Mouse (Mus musculus) hindbrain, embryonic 12.5 days (tissue): Measurements from ENCODE around the gene Nr1d1. TPM values are rescaled to one million over a fixed set of nuclear protein-coding genes. Genes with fewer than 3 reads are reported as not detected.

ENCODE experiments used
- ATAC-seq: fragments of 200-750 bp; cut with Nextera tagmentation; 2 replicates; pipeline ENCODE4 v1.8.0; 2017; ENCODE audit warnings: moderate TSS enrichment; ENCODE audit not compliant: low FRiP score
- H3K27ac ChIP-seq: fragments of 300-500 bp; sonication (generic); 2 replicates; pipeline ENCODE4 v1.5.1; 2016; ENCODE audit warnings: mild to moderate bottlenecking
- H3K27me3 ChIP-seq: fragments of 300-500 bp; sonication (generic); 2 replicates; pipeline ENCODE4 v1.6.1; 2016; ENCODE audit warnings: mild to moderate bottlenecking
- H3K36me3 ChIP-seq: fragments of 300-500 bp; sonication (generic); 2 replicates; pipeline ENCODE4 v1.6.1; 2016; ENCODE audit warnings: mild to moderate bottlenecking
- H3K4me1 ChIP-seq: fragments of 300-500 bp; sonication (generic); 2 replicates; pipeline ENCODE4 v1.6.1; 2016
- H3K4me2 ChIP-seq: fragments of 300-500 bp; sonication (generic); replicated peaks from 2 replicates; pipeline ENCODE4 v1.6.1; 2016; ENCODE audit warnings: mild to moderate bottlenecking
- H3K4me3 ChIP-seq: fragments of 300-500 bp; sonication (generic); 2 replicates; pipeline ENCODE4 v1.5.1; 2016; ENCODE audit warnings: mild to moderate bottlenecking
- H3K9ac ChIP-seq: fragments of 300-500 bp; sonication (generic); 2 replicates; pipeline ENCODE4 v1.6.1; 2016; ENCODE audit warnings: mild to moderate bottlenecking, moderate library complexity
- H3K9me3 ChIP-seq: fragments of 300-500 bp; sonication (generic); replicated peaks from 2 replicates; pipeline ENCODE4 v1.6.1; 2016; ENCODE audit warnings: mild to moderate bottlenecking
- WGBS: fragments of 180-500 bp; shearing (Covaris S2); methylation state at CpG from one replicate; pipeline ENCODE4 v1.1.7; 2016; 5-methylcytosine and 5-hydroxymethylcytosine counted together
- polyA plus RNA-seq: library from polyadenylated mRNA; unstranded; fragments of >200 nt; fragmentation: Nextera tagmentation; extraction: Ambion mirVana; gene quantifications from 2 replicates; pipeline ENCODE4 v1.2.1, GENCODE M21; 2016

Gene Nr1d1
- polyA plus RNA-seq: 1.2 and 1.3 TPM in 2 replicates

- Histone ChIP-seq H3K4me2 (peak within 1 kb of the TSS; percentile 62), H3K4me3 (peak within 1 kb of the TSS; percentile 34), H3K4me1 (peaks cover 42% of the 10 kb centered on the region), H3K9ac (peak within 1 kb of the TSS; percentile 54), H3K27ac (peak within 1 kb of the TSS; percentile 64), H3K9me3 (no peaks in the 10 kb centered on the region), H3K27me3 (no peaks in the 10 kb centered on the region), H3K36me3 (peaks cover 9% of the 10 kb centered on the region)
- ATAC-seq: peak; percentile 81
- 2% methylated on average over 22 of the region's 22 CpGs for WGBS
Observed at GRCm38 (mm10) chr11:98774582-98775347, at the start of gene Nr1d1. Gene Nr1d1 (minus strand): TSS chr11:98775333.

- H3K27me3 ChIP-seq: no peaks in the 10 kb centered on the region
- no peak overlapping the region for H3K9ac ChIP-seq
- H3K4me1 ChIP-seq: no peaks in the 10 kb centered on the region
- H3K36me3 ChIP-seq: peaks cover 93% of the 10 kb centered on the region
- no peak overlapping the region for H3K4me3 ChIP-seq
- no peaks in the 10 kb centered on the region for H3K9me3 ChIP-seq
- H3K4me2 ChIP-seq: no peak overlapping the region
- H3K27ac ChIP-seq: no peak overlapping the region
- ATAC-seq: no peak
- 96% methylated on average over 5 of the region's 5 CpGs for WGBS
Observed at GRCm38 (mm10) chr11:98820968-98821367, 45.8 kb upstream of the Nr1d1 start.

GRCm38 (mm10) chr11:98816706-98817239 is 41.6 kb upstream of the Nr1d1 start:
- ATAC-seq: no peak
- Histone ChIP-seq H3K9ac (no peak overlapping the region), H3K36me3 (peaks cover 88% of the 10 kb centered on the region), H3K4me2 (no peak overlapping the region), H3K27ac (no peak overlapping the region), H3K4me3 (no peak overlapping the region), H3K4me1 (peaks cover 3% of the 10 kb centered on the region; the same call in 1 of the 2 replicates), H3K9me3 (no peaks in the 10 kb centered on the region), H3K27me3 (no peaks in the 10 kb centered on the region)
- 97% methylated on average over 1 of the region's 1 CpGs for WGBS

GRCm38 (mm10) chr11:98810686-98811085 is 35.6 kb upstream of the Nr1d1 start:
- Histone ChIP-seq H3K27me3 (no peaks in the 10 kb centered on the region), H3K9ac (peak overlapping the region; percentile 94), H3K36me3 (peaks cover 53% of the 10 kb centered on the region), H3K4me3 (peak overlapping the region; percentile 94), H3K4me2 (peak overlapping the region; percentile 80), H3K4me1 (peaks cover 20% of the 10 kb centered on the region), H3K27ac (0 out of 2 replicates have a peak overlapping the region, but pooled peaks have one; percentile 99), H3K9me3 (no peaks in the 10 kb centered on the region)
- no peak for ATAC-seq
- 80% methylated on average over 7 of the region's 7 CpGs for WGBS

GRCm38 (mm10) chr11:98809457-98810290 is 34.5 kb upstream of the Nr1d1 start:
- H3K36me3 ChIP-seq: peaks cover 58% of the 10 kb centered on the region
- WGBS: under 1% methylated on average over 73 of the region's 84 CpGs
- H3K27ac ChIP-seq: peak overlapping the region; percentile 99
- H3K9me3 ChIP-seq: no peaks in the 10 kb centered on the region
- peak overlapping the region; percentile 94 for H3K4me3 ChIP-seq
- H3K9ac ChIP-seq: peak overlapping the region; percentile 94
- no peaks in the 10 kb centered on the region for H3K27me3 ChIP-seq
- peak; percentile 99 for ATAC-seq
- H3K4me2 ChIP-seq: peak overlapping the region; percentile 80
- H3K4me1 ChIP-seq: peaks cover 20% of the 10 kb centered on the region

- 79% methylated on average over 2 of the region's 2 CpGs for WGBS
Observed at GRCm38 (mm10) chr11:98808417-98808816, 33.3 kb upstream of the Nr1d1 start.

GRCm38 (mm10) chr11:98804605-98805004 is 29.5 kb upstream of the Nr1d1 start, which contains the start of gene Casc3:
Gene Casc3 (plus strand): TSS chr11:98804905.
- Histone ChIP-seq H3K9ac (no peak within 1 kb of the TSS), H3K36me3 (peaks cover 80% of the 10 kb centered on the region), H3K27me3 (no peaks in the 10 kb centered on the region), H3K9me3 (no peaks in the 10 kb centered on the region), H3K4me2 (no peak within 1 kb of the TSS), H3K4me1 (peaks cover 4% of the 10 kb centered on the region), H3K27ac (no peak within 1 kb of the TSS), H3K4me3 (no peak within 1 kb of the TSS)
- WGBS: 92% methylated on average over 5 of the region's 5 CpGs
- ATAC-seq: no peak

More at GRCm38 (mm10) chr11:98808417-98808816, 33.3 kb upstream of the Nr1d1 start:
- no peak for ATAC-seq
- H3K4me1 ChIP-seq: peaks cover 20% of the 10 kb centered on the region
- H3K27me3 ChIP-seq: no peaks in the 10 kb centered on the region
- peak overlapping the region; percentile 99; the same call in 1 of the 2 replicates for H3K27ac ChIP-seq
- H3K9me3 ChIP-seq: no peaks in the 10 kb centered on the region
- no peak overlapping the region for H3K4me3 ChIP-seq
- H3K9ac ChIP-seq: no peak overlapping the region
- H3K4me2 ChIP-seq: peak overlapping the region; percentile 51; the same call in 1 of the 2 replicates
- peaks cover 58% of the 10 kb centered on the region for H3K36me3 ChIP-seq

- 56% methylated on average over 4 of the region's 4 CpGs for WGBS
- no peaks in the 10 kb centered on the region for H3K27me3 ChIP-seq
- H3K36me3 ChIP-seq: peaks cover 42% of the 10 kb centered on the region
- peak overlapping the region; percentile 26; the same call in 1 of the 2 replicates for H3K27ac ChIP-seq
- no peaks in the 10 kb centered on the region for H3K9me3 ChIP-seq
- H3K9ac ChIP-seq: peak overlapping the region; percentile 100
- H3K4me2 ChIP-seq: peak overlapping the region; percentile 98
- peaks cover 32% of the 10 kb centered on the region for H3K4me1 ChIP-seq
- peak overlapping the region; percentile 100 for H3K4me3 ChIP-seq
- ATAC-seq: no peak
Observed at GRCm38 (mm10) chr11:98797909-98798308, 22.8 kb upstream of the Nr1d1 start.

GRCm38 (mm10) chr11:98797306-98797705 is 22.2 kb upstream of the Nr1d1 start:
- 19% methylated on average over 5 of the region's 5 CpGs for WGBS
- H3K4me3 ChIP-seq: peak overlapping the region; percentile 100
- peaks cover 36% of the 10 kb centered on the region for H3K36me3 ChIP-seq
- ATAC-seq: no peak
- no peaks in the 10 kb centered on the region for H3K27me3 ChIP-seq
- H3K9me3 ChIP-seq: no peaks in the 10 kb centered on the region
- H3K4me2 ChIP-seq: peak overlapping the region; percentile 98
- peak overlapping the region; percentile 100 for H3K9ac ChIP-seq
- peak overlapping the region; percentile 26; the same call in 1 of the 2 replicates for H3K27ac ChIP-seq
- H3K4me1 ChIP-seq: peaks cover 36% of the 10 kb centered on the region

- 5% methylated on average over 23 of the region's 23 CpGs for WGBS
- peak; percentile 72 for ATAC-seq
- H3K9ac ChIP-seq: peak overlapping the region; percentile 100
- H3K9me3 ChIP-seq: no peaks in the 10 kb centered on the region
- peaks cover 39% of the 10 kb centered on the region for H3K4me1 ChIP-seq
- H3K27me3 ChIP-seq: no peaks in the 10 kb centered on the region
- H3K36me3 ChIP-seq: peaks cover 29% of the 10 kb centered on the region
- H3K27ac ChIP-seq: peak overlapping the region; percentile 100
- peak overlapping the region; percentile 100 for H3K4me3 ChIP-seq
- H3K4me2 ChIP-seq: peak overlapping the region; percentile 98
Observed at GRCm38 (mm10) chr11:98796515-98797216, 21.5 kb upstream of the Nr1d1 start.

- Histone ChIP-seq H3K4me2 (peak overlapping the region; percentile 98), H3K9ac (peak overlapping the region; percentile 100), H3K9me3 (no peaks in the 10 kb centered on the region), H3K4me3 (peak overlapping the region; percentile 100), H3K36me3 (peaks cover 22% of the 10 kb centered on the region), H3K27me3 (no peaks in the 10 kb centered on the region), H3K27ac (peak overlapping the region; percentile 100), H3K4me1 (peaks cover 39% of the 10 kb centered on the region)
- 1% methylated on average over 66 of the region's 74 CpGs for WGBS
- peak; percentile 53 for ATAC-seq
Observed at GRCm38 (mm10) chr11:98795714-98796514, 20.8 kb upstream of the Nr1d1 start.
